Mouse (Mus musculus) left cerebral cortex, postnatal 14 days (tissue): ENCODE results near the gene Gm17545. TPM values are rescaled to one million over a fixed set of nuclear protein-coding genes. Genes with fewer than 3 reads are reported as not detected.

Experiments
- DNase-seq, 2 experiments: peaks; one replicate each; pipeline ENCODE4 v3.0.0; 2021 to 2022; ENCODE audit warnings: low spot score in 2 of 2, mixed read lengths in 1 of 2
- intact Hi-C: fragments of 180-260 bp; cut with DNase I; formaldehyde crosslinking; loops from one replicate; pipeline ENCODE4 v1.15.1; 2025
- total RNA-seq, 2 experiments: library from RNA; stranded (reverse); gene quantifications; 2 replicates each; pipeline ENCODE4 v1.2.3; 2021

Gm17545 gene
- total RNA-seq, 2 experiments from 2014 or later = not detected

DNA sequence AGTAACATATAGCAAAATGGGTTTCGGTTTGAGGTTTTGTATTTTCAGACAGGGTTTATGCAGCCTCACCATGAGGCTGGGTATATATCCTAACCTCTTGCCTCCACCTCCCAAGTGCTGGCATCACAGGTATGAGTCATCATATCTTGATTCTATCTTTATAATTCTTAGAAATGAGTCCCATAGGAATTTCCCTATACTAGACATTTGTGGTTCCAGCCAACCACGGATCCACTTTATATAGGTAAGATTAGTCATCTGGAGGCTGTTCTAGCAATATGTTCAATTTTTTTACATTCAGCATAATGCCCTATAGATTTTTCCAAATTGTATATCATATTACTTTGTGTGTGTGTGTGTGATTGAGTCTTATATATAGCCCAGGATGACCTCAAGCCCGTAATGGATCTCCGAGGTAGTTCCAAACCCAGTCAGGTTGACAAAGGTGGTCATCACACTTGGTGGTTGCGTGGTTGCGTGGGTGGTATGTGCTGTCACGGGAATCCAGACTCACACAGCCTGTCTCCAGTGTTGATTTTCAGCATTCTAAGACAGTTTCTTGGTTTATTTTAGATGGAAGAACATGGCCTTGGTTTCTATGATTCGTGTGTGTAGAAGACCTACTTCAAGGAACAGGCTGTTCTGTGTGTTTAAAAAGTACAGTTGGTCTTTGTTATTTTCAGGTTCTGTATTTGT is 29.9 kb downstream of the Gm17545 start:
- DNase-seq = peak in 1 of 2 experiments; percentile 48
- intact Hi-C loops = no loop called here

DNA sequence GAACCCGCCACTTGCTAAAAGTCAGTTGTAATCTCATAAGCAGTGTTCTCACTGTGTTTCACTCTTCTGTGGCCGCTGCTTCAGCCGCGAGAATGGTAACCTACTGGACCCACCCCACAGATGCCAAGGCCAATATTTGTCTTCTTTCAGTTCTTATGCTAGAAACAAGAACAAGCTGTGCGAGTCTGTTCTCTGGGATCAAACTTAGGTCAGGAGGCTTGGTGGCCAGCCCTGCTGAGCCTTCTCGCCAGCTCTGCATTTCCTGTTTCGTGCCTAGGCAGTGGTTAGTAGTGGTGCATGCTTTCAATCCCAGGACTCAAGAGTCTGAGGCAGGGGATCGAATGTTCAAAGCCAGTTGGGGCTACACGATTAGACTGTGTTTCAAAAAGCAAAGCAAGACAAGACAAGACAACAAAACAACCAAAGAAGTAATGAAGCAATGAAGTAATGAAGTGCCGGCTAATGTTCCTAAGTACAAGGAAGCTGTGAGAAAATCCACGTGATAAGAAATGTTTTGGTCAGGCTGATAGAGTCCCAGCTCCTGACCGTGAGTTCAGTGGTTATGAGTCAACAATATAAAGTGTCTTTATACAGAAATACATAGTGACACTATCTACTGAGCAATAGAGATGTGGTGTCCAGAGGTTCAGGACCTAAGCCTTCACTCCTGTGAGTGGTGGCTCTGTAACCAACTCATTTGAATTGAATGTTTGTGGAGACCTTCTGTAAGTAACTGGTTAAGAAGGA is 30.6 kb downstream of the Gm17545 start:
- no peak for DNase-seq
- intact Hi-C loops = no loop called here

DNA sequence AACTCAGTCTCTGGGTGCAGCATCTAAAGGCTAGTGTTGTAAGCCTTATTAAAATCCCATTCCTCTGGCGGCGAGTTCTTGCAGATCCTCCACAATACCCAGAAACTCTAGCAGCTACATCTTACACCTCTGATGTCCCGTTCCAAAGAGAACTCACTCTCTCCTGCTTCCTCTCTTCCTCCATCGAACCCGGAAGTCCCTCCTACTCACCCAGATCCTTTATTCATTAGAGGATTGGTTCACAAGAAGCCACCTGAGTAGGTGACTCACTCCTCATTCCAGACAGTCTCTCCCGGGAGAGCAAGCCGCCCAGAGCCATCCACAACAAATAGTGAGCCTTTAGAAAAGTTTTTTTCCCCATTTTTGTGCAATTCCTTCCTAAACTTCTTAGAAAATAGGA is 32.1 kb downstream of the Gm17545 start:
- no peak for DNase-seq
- intact Hi-C loops = no loop called here

DNA sequence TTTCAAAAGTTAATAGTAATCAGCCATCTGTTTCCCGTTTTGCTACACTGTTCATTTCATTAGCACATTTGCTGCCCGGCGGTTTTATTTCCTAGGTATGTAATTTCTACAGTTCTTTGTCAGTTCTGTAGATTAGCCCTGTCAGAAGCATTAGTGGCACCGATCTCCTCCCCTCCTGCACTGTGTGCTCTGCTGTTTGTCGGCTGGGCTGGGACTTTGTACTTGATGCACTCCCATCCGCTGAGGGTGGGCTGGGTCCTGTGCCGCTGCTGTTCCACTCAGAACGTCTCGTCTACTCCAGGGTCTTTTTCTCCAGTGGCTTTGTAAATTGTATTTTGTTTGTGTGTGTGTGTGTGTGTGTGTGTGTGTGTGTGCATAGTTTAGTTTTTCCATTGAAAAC is 34.9 kb downstream of the Gm17545 start:
- intact Hi-C loops = no loop called here
- no peak for DNase-seq

DNA sequence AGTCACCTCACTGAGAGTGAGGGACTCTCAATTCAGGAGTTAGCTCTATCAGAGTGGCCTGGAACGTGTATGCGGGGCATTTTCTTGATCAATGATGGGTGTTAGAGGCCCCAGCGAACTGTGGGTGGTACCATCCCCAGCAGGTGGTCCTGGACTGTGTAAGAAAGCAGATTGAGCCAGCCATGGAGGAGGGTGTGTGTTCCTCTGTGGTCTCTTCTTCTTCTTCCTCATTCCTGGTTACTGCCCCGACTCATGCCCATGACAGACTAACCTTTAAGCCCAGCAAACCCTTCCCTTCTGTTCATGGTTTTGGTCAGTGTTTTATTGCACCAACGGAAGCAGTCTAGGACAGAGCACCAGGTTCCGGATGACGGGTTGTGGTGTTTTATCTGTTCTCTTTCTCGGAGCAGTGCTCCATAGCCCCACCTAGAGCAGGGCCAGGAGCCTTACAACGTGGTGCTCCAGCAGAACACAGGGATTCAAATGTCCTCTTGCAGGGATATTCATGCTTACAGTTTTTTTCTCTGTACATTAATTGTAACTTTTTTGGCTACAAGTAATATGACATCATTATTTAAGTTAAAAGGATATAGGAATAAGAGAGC is 40.2 kb downstream of the Gm17545 start:
- intact Hi-C loops = no loop called here
- DNase-seq = no peak

DNA sequence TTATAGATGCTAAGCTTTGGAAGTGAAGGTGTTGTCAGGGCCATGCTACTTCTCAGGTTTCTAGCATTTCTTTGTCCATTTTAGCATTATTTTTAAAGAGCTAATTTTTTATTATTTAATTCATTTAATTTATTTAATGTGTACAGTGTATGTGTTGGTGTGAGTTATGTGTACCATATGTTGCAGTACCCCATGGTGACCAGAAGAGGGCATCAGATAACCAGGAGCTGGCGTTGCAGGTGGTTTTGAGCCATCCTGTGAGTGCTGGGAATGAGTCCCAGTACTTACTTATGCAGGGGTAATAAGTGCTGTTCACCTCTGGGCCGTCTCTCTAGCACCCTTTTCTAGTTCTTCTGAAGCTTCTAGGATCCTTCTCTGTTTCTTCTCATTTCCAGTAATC is 41.0 kb downstream of the Gm17545 start:
- no peak for DNase-seq
- intact Hi-C loops = no loop called here

DNA sequence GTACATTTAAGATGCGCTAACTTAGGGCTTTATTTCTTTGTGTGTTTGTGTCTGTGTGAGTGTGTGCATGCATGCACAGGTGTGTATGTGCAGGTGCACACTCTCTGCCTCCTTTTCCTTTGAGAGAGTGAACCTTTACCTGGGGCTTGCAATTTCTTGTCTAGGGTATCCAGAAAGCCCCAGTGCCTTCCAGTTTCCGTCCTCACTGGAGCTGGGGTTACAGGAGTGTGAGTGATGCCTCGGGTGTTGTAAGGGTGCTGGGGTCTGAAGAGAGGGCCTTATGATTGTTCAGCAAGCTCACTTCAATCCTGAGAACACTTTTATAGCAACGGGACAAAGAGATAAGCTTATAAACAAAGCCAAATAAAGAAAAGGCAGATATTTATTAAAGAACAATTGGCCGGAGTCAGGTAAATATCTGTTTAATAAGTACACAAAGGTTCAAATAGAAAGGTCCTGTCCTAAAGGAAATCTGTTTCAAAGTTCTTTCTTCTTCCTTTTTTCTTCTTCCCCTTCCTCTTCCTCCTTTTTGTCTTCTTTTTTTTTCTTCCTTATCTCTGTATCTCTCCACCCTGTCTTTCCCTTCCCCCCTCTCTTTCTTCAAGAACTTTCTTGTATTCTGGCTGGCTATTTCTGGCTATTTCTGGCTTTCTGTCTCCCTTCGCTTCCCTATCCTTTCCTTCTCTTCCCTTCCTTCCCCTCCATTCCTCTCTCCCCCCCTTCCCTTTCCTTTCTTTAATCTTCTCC is 43.1 kb downstream of the Gm17545 start:
- intact Hi-C loops = no loop called here
- DNase-seq = no peak

DNA sequence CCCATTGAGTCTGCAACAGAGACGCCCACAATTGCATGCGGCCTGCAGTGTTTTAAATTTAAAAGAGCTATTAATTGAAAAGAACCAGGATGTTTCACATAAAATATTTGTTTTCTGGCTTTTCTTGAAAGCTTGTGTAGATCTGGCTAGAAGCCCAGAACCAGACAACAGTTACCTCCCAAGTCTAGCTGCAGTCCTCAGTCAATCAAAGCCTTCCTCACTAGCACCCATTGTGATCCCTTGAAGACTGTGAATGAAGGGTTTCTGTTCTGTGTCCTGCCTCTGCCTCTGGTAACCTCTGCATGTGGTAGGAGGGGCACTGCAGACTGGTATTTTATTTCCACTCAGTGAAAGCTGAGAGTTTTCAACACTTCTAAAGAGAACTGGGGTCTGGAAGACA is 48.9 kb downstream of the Gm17545 start:
- DNase-seq = no peak
- intact Hi-C loops = no loop called here

DNA sequence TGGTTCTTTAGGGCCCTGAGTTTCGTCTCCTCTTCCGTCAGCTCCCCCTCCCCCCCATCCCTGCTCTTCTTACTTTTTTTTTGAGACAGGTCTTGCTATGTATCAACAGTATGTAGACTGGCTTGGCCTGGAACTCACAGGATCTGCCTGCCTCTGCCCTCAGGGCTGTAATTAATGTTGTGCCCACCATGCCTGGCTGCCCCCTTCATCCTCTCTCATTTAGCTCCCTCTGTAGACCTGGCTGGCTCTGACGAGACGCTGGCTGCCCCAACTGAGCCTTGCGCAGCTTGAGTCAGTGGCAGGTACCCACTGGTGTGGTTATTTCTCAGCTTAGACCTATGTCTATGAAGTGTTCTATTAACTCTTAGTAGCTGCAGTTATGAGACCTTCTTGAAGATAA is 49.5 kb downstream of the Gm17545 start:
- intact Hi-C loops = no loop called here
- DNase-seq = no peak

DNA sequence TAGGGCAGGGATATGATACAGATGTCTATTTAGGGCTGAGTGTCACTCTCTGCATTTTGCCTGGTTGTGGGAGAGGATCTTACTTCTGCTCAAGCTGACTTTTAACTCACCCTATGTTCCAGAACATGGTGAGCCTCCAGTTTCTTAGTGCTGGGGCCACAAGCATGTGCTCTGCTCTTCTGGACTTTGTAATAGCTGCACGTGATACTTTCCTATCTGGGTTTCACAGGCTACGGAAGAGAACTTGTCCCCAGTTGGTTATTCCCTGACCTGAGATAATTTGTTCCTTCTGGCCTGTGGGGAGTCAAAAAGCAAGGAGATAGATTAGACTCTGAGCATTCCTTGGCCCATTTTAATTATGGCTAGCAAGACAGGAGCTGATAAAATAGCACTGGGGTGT is 51.5 kb downstream of the Gm17545 start:
- DNase-seq = no peak
- intact Hi-C loops = no loop called here

Other genes starting within 250 kb of the Gm17545 start
- 10 to 100 TPM; 17.5 to 18.6 TPM for gene Zfp809, start 228.6 kb upstream of the Gm17545 start, total RNA-seq
- gene Zfp599, start 194.4 kb upstream of the Gm17545 start, total RNA-seq = 1 to 10 TPM; 2.8 TPM
- 10 to 100 TPM; 15.9 to 17.4 TPM for gene Zfp810, start 146.6 kb upstream of the Gm17545 start, total RNA-seq
- gene Anln, start 65.1 kb upstream of the Gm17545 start, total RNA-seq = 1 to 10 TPM; 4.2 to 4.6 TPM
- 1 to 10 TPM; 7.4 to 8.1 TPM for gene 9530077C05Rik, start 42.8 kb upstream of the Gm17545 start, total RNA-seq
- gene Rp9, start 15.5 kb downstream of the Gm17545 start, total RNA-seq = 10 to 100 TPM; 39.3 to 42.0 TPM
- gene Bbs9, start 21.4 kb downstream of the Gm17545 start, total RNA-seq = 10 to 100 TPM; 24.6 to 28.3 TPM